Mouse (Mus musculus): ENCODE data around the gene Trir.

- TF ChIP-seq CTCF (IDR thresholded peaks at IDR 0.05; ENCODE audit: low read depth, low read length) (no peak), POLR2A (IDR thresholded peaks at IDR 0.05; ENCODE audit: extremely low read depth, insufficient read depth, low read length) (no peak)
Observed at GRCm38 (mm10) chr8:85014431-85014830, 12.2 kb upstream of the Trir start, which contains the start of gene Best2.
